Mouse (Mus musculus) C2C12 (cell line): ENCODE measurements around the gene Csnk2a2.
A peak's percentile ranks its signal among the peaks of the same experiment; 100 is the strongest.

Experiments
- CEBPB ChIP-seq: IDR thresholded peaks from one replicate; pipeline ENCODE4 v1.6.1; 2011; ENCODE audit warnings: low read depth, mild to moderate bottlenecking, control low read depth, moderate library complexity
- CTCF ChIP-seq: IDR thresholded peaks from one replicate; pipeline ENCODE4 v1.5.1; 2011; ENCODE audit not compliant: control insufficient read depth, insufficient read depth, insufficient read length
- MAX ChIP-seq: IDR thresholded peaks from one replicate; pipeline ENCODE4 v1.6.1; 2011; ENCODE audit warnings: mild to moderate bottlenecking, control low read depth
- MYOD1 ChIP-seq: IDR thresholded peaks from one replicate; pipeline ENCODE4 v1.6.1; 2011; ENCODE audit warnings: low read depth; ENCODE audit not compliant: control insufficient read depth, insufficient read length
- MYOG ChIP-seq: IDR thresholded peaks from one replicate; pipeline ENCODE4 v1.6.1; 2011; ENCODE audit not compliant: control insufficient read depth, insufficient read length; ENCODE audit errors: extremely low read depth
- USF1 ChIP-seq: IDR thresholded peaks from one replicate; pipeline ENCODE4 v1.6.1; 2011; ENCODE audit warnings: low read depth, mild to moderate bottlenecking, control low read depth, moderate library complexity

- TF ChIP-seq CTCF: no peak
- TF ChIP-seq CEBPB: no peak
- no peak for TF ChIP-seq MYOG
- no peak for TF ChIP-seq USF1
- no peak for TF ChIP-seq MAX
- peak; percentile 59 for TF ChIP-seq MYOD1
Measured at GRCm38 (mm10) chr8:95401091-95401490, 88.7 kb downstream of the Csnk2a2 start.
